Mouse (Mus musculus): ENCODE measurements around the gene Spdya.
A peak's percentile ranks its signal among the peaks of the same experiment; 100 is the strongest.
"Not testable (repeated sequence)": the region's sequence is repeated elsewhere in the genome, so short reads cannot be mapped to it uniquely, and the experiment has no call there.

Spdya gene

GRCm38 (mm10) chr17:71551757-71552451 lies at the start of gene Spdya:
Gene Spdya, plus strand, starts transcription at chr17:71552061.
- DNase-seq, result peak; percentile 81

GRCm38 (mm10) chr17:71506832-71507231 lies 45.0 kb upstream of the Spdya start:
- no peak for DNase-seq

- no peak for DNase-seq
These were observed 41.6 kb upstream of the Spdya start for GRCm38 (mm10) chr17:71510297-71510696.

DNA sequence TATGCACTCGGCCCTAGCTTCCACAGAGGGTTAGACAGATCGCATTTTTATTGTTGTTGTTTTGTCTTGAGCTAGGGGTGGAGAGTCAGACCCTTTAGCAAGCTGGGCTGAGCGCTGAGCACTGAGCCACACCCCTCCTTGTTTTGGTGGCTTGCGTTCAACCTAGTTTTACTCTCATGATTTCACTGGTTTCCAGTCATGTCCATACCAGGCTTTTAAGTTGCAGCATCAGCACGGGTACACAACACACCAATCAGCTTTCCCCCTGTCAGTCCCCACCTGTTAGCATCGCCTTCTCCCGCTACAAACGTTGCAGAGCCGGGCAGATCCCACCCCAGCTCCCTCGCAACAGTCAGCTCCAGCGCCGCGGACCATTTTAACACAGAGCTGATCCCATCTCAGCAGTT lies 25.6 kb upstream of the Spdya start:
- no peak for DNase-seq

- DNase-seq, result peak; percentile 93
These were observed 24.9 kb upstream of the Spdya start, which contains the start of gene Ndc80 for GRCm38 (mm10) chr17:71526711-71527564. Gene Ndc80, minus strand, starts transcription at chr17:71526857.

- DNase-seq, result no peak
These were observed 23.8 kb upstream of the Spdya start for GRCm38 (mm10) chr17:71528042-71528441.

- DNase-seq, result not testable (repeated sequence)
These were observed 16.3 kb upstream of the Spdya start for GRCm38 (mm10) chr17:71535595-71535994.

DNA sequence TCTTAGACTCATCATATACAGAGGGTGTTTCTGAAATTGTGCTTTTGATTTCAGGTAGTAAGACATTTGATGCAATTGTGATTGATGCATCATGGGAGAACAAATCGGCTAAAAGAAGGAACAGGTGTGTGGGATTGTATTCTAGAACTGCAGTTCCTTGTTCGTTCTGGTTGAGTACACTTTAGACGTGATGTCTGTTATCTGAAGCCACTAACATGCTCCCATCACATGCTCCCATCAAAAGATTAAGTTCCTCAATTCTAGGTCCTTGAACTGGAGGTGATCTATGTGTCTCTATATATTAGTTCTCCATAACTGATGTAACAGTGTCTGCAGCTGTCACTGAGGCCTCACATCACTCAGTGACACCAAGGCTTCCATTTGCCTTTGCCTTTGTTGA lies 14.7 kb upstream of the Spdya start:
- no peak for DNase-seq

- no peak for DNase-seq
These were observed 3.3 kb upstream of the Spdya start for GRCm38 (mm10) chr17:71548586-71548985.

DNA sequence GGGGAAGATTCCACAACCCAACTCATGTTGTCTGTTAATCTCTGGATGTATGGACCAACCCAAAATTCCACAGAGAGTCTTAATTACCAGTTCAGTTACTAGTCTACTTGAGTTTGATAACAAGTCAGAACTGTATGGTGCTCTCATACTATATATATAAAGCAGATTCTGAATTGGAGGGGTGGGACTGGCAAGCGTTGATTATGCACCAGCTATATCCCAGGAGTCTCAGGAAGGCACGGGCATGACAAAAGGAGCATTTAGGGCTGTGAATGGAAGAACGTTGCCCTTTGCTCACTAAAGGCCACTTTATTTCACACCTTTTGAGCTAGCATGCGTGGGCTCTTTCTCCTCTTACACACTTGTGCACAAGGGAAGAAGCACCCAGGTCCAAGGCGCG lies 511 bp upstream of the Spdya start:
- no peak for DNase-seq

- no peak for DNase-seq
These were observed 1.0 kb downstream of the Spdya start for GRCm38 (mm10) chr17:71552901-71553300.

DNA sequence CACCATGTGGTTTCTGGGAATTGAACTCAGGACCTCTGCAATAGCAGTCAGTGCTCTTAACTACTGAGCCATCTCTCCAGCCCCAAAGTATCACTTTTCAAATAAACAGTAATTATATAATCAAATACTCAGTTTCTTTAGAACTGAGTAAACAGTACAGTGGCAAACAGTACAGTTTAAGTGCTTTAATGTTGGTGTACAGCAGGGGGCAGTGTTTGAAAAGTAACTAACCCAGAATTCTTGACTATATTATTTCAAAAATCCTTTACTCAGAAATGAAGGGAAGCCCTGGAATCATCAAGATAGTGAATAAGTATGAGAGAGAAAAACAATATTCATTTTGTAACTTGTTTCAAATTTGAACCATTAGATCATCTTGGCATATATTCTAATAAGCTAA lies 9.8 kb downstream of the Spdya start:
- peak; percentile 48 for DNase-seq

DNA sequence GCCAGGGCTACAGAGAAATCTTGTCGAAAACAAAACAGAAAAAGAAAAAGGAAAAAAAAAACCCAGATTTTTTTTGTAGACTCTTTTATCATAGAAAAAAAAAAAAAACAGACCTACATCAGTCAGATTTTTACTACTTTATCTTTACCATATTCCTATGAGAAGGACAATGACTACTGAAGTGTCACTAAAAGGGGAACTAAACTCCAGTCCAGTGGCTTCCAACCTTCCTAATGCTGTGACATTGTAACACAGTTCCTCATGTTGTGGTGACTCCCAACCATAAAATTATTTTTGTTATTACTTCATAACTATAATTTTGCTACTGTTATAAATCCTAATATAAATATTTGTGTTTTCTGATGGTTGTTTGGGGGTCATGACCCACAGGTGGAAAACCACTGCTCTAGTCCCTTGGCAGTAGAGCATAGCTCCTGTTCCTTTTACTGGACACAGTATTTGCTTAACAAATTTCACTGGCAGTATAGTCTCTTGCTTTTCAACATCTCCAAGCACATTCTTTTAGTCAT lies 27.4 kb downstream of the Spdya start:
- no peak for DNase-seq

- DNase-seq, result no peak
These were observed 46.2 kb downstream of the Spdya start for GRCm38 (mm10) chr17:71597881-71598658.

DNA sequence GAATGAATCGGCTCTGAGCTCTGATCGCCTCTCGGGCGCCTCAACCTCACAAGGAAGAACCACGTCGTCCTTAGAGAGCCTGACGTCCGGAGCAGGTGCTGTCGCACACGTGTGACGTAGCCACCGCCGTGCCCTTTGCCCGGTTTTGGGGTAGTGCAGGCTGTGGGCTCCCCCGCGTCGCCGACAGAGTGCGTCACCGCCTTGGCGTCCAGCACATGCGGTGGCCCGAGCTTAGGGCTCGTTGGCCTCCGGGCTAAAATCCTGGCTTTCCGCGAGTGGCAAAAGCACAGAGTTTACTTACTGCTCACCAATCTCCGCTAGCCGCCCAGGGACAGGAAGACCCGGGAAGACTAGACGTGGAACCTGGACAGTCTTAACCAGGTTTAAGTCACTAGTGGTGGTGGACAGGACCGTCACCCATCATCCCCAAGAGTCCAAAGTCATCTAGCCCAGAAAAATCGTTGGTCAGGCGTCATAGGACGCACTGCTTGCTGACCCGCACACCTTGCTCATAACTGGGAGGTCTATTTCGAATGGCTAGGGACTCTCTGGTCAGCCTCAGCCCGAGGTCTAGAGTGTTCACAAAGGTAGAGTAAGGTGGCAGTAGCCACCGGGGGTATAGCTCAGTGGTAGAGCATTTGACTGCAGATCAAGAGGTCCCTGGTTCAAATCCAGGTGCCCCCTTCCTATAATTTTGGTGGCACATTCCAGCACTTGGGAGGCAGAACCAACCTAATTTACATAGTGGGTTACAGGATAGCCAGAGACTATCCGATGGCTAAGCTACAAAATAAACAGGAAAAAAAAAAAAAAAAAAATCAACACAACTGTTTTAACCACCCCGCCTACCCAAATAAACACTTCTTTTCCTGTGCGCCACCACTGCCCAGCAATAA lies 47.0 kb downstream of the Spdya start:
- DNase-seq, result peak; percentile 92

GRCm38 (mm10) chr17:71615638-71616318 lies 63.9 kb downstream of the Spdya start, which contains the start of gene Wdr43:
Gene Wdr43, plus strand, starts transcription at chr17:71615895.
- DNase-seq, result peak; percentile 95

- DNase-seq, result peak; percentile 55
These were observed 64.6 kb downstream of the Spdya start for GRCm38 (mm10) chr17:71616319-71617032.

GRCm38 (mm10) chr17:71617033-71617362 lies 65.1 kb downstream of the Spdya start:
- no peak for DNase-seq

- no peak for DNase-seq
These were observed 66.1 kb downstream of the Spdya start for GRCm38 (mm10) chr17:71617974-71618373.

- no peak for DNase-seq
These were observed 79.9 kb downstream of the Spdya start for GRCm38 (mm10) chr17:71631806-71632205.

DNA sequence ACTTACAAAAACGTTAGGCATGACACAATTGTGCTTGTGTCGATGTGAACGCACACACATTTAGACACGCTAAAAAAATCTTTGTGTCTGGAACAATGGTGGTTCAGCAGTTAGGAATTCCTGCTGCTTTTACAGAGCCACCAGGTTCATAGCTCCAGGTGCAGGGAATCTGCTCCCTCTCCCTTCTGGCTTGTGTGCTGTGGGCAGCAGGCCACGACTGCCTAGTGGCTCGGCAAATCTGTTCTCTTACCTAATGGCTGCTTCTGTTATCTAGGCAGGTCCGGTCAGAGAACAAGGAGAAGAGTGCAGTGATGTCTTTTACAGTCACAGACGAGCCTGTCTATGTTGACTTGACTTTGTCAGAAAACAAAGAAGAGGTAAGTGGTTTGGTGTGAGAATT lies 81.5 kb downstream of the Spdya start:
- DNase-seq, result no peak

Data from thymus, postnatal 4 days (tissue).